Mouse (Mus musculus): Measurements from ENCODE around the gene Dcx.

The Dcx gene

GRCm38 (mm10) chrX:143932958-143933357 is at the start of gene Dcx:
TSS of gene Dcx (minus strand) at chrX:143933311.
- peak; percentile 47 to 67 for DNase-seq (ENCODE audit: low spot score in 2 of 2)

- DNase-seq (ENCODE audit: low spot score in 2 of 2): no peak
These were observed 33.1 kb upstream of the Dcx start for GRCm38 (mm10) chrX:143966249-143966648.

GRCm38 (mm10) chrX:143933671-143934070 is 560 bp upstream of the Dcx start:
- DNase-seq (ENCODE audit: low spot score in 2 of 2): no peak

GRCm38 (mm10) chrX:143932530-143932929 is 581 bp downstream of the Dcx start:
- DNase-seq (ENCODE audit: low spot score in 2 of 2): no peak

GRCm38 (mm10) chrX:143931400-143932185 is 1.5 kb downstream of the Dcx start:
- DNase-seq (ENCODE audit: low spot score in 2 of 2): peak in 1 of 2 experiments; percentile 34

- DNase-seq (ENCODE audit: low spot score in 2 of 2): no peak
These were observed 11.0 kb downstream of the Dcx start for GRCm38 (mm10) chrX:143922070-143922469.

- DNase-seq (ENCODE audit: low spot score in 2 of 2): peak; percentile 39 to 59
These were observed 26.2 kb downstream of the Dcx start for GRCm38 (mm10) chrX:143906699-143907471.

- no peak for DNase-seq (ENCODE audit: low spot score in 2 of 2)
These were observed 28.4 kb downstream of the Dcx start for GRCm38 (mm10) chrX:143904689-143905088.

GRCm38 (mm10) chrX:143902300-143902699 is 30.8 kb downstream of the Dcx start:
- DNase-seq (ENCODE audit: low spot score in 2 of 2): peak; percentile 47 to 48

GRCm38 (mm10) chrX:143897363-143898285 is 35.5 kb downstream of the Dcx start:
- DNase-seq (ENCODE audit: low spot score in 2 of 2): no peak

- no peak for DNase-seq (ENCODE audit: low spot score in 2 of 2)
These were observed 36.2 kb downstream of the Dcx start for GRCm38 (mm10) chrX:143896936-143897335.

GRCm38 (mm10) chrX:143893180-143893579 is 39.9 kb downstream of the Dcx start:
- no peak for DNase-seq (ENCODE audit: low spot score in 2 of 2)

- DNase-seq (ENCODE audit: low spot score in 2 of 2): no peak
These were observed 47.3 kb downstream of the Dcx start for GRCm38 (mm10) chrX:143885765-143886164.

- peak in 1 of 2 experiments; percentile 27 for DNase-seq (ENCODE audit: low spot score in 2 of 2)
These were observed 48.2 kb downstream of the Dcx start for GRCm38 (mm10) chrX:143884953-143885352.

GRCm38 (mm10) chrX:143884299-143884698 is 48.8 kb downstream of the Dcx start:
- no peak for DNase-seq (ENCODE audit: low spot score in 2 of 2)

- DNase-seq (ENCODE audit: low spot score in 2 of 2): peak; percentile 34 to 36
These were observed 51.2 kb downstream of the Dcx start for GRCm38 (mm10) chrX:143881806-143882468.

GRCm38 (mm10) chrX:143879631-143880030 is 53.5 kb downstream of the Dcx start:
- DNase-seq (ENCODE audit: low spot score in 2 of 2): no peak

- DNase-seq (ENCODE audit: low spot score in 2 of 2): no peak
These were observed 65.9 kb downstream of the Dcx start for GRCm38 (mm10) chrX:143867129-143867664.

- no peak for DNase-seq (ENCODE audit: low spot score in 2 of 2)
These were observed 81.8 kb downstream of the Dcx start for GRCm38 (mm10) chrX:143851351-143851750.

- no peak for DNase-seq (ENCODE audit: low spot score in 2 of 2)
These were observed 83.1 kb downstream of the Dcx start for GRCm38 (mm10) chrX:143849969-143850368.

GRCm38 (mm10) chrX:143846637-143847036 is 86.5 kb downstream of the Dcx start:
- DNase-seq (ENCODE audit: low spot score in 2 of 2): no peak
